22 mouse cellular contexts compared by ENCODE assay signal in genomic region chr10:80392687-80393086, GRCm38 (mm10). TPM values are rescaled to one million over a fixed set of nuclear protein-coding genes. Genes with fewer than 3 reads are reported as not detected.
A peak's percentile ranks its signal among the peaks of the same experiment; 100 is the strongest.
DNase-seq lines count a peak whose midpoint lies in the region; ATAC-seq and TF ChIP-seq lines count a peak whose summit lies in the region.
"Had no signal": no experiment of that assay in that cellular context is flagged by ENCODE, and none has a peak within 500 bp of the region (broad histone marks: within the 10 kb centered on the region; RNA-seq: fewer than 3 reads in every experiment).

No protein-coding gene starts in this region.

- no peak for TF ChIP-seq POLR2A in kidney, adult 2 months (IDR thresholded peaks at IDR 0.05; ENCODE audit: low read depth, low read length)
- no peak for TF ChIP-seq POLR2A in lung, adult 2 months (IDR thresholded peaks at IDR 0.05; ENCODE audit: borderline replicate concordance, extremely low read depth, low read depth, low read length)

- no peak overlapping the region for H3K4me3 ChIP-seq in forebrain, embryonic 15.5 days
- H3K4me3 ChIP-seq in forebrain, embryonic 11.5 days (ENCODE audit: low read depth, low read length) = no peak overlapping the region
- no peak overlapping the region for H3K4me3 ChIP-seq in kidney, adult 2 months (ENCODE audit: insufficient read depth, low read depth, low read length)
- H3K4me3 ChIP-seq in kidney, embryonic 14.5 days (ENCODE audit: low read length) = no peak overlapping the region
- no peak overlapping the region for H3K4me3 ChIP-seq in lung, adult 2 months (replicated peaks; ENCODE audit: extremely low read depth, low read depth, low read length)
- H3K4me3 ChIP-seq: forebrain, embryonic 12.5 days; midbrain, embryonic 10.5 days; neural tube, embryonic 15.5 days had no signal

- no peaks in the 10 kb centered on the region for H3K9me3 ChIP-seq in forebrain, embryonic 15.5 days
- no peaks in the 10 kb centered on the region for H3K9me3 ChIP-seq in forebrain, embryonic 11.5 days (ENCODE audit: control insufficient read depth, low read length)
- H3K9me3 ChIP-seq in kidney, embryonic 14.5 days (ENCODE audit: control insufficient read depth, low read length) = no peaks in the 10 kb centered on the region
- H3K9me3 ChIP-seq: forebrain, embryonic 12.5 days; midbrain, embryonic 10.5 days; neural tube, embryonic 15.5 days had no signal

- 0 out of 2 replicates have a peak overlapping the region, but pooled peaks have one; percentile 1 for H3K9ac ChIP-seq in forebrain, embryonic 15.5 days (replicated peaks)
- no peak overlapping the region for H3K9ac ChIP-seq in forebrain, embryonic 11.5 days (ENCODE audit: low read length)
- H3K9ac ChIP-seq in kidney, embryonic 14.5 days (ENCODE audit: low read depth, low read length) = no peak overlapping the region
- H3K9ac ChIP-seq: forebrain, embryonic 12.5 days; liver, postnatal 0 days; neural tube, embryonic 15.5 days had no signal

- no peaks in the 10 kb centered on the region for H3K27me3 ChIP-seq in forebrain, embryonic 15.5 days
- no peaks in the 10 kb centered on the region for H3K27me3 ChIP-seq in forebrain, embryonic 11.5 days (ENCODE audit: control insufficient read depth, insufficient read depth, low read length)
- H3K27me3 ChIP-seq in kidney, adult 2 months (replicated peaks; ENCODE audit: control insufficient read depth, insufficient read depth, low read length) = no peaks in the 10 kb centered on the region
- no peaks in the 10 kb centered on the region for H3K27me3 ChIP-seq in kidney, embryonic 14.5 days (ENCODE audit: control insufficient read depth, insufficient read depth, low read length)
- H3K27me3 ChIP-seq: forebrain, embryonic 12.5 days; neural tube, embryonic 15.5 days had no signal

- peaks cover 58% of the 10 kb centered on the region for H3K36me3 ChIP-seq in forebrain, embryonic 15.5 days
- peaks cover 31% of the 10 kb centered on the region for H3K36me3 ChIP-seq in forebrain, embryonic 11.5 days (ENCODE audit: control insufficient read depth, insufficient read depth, low read length)
- no peaks in the 10 kb centered on the region; the same call in 1 of the 2 replicates for H3K36me3 ChIP-seq in kidney, adult 2 months (ENCODE audit: control insufficient read depth, insufficient read depth, low read length)
- peaks cover 64% of the 10 kb centered on the region for H3K36me3 ChIP-seq in kidney, embryonic 14.5 days (ENCODE audit: control insufficient read depth, insufficient read depth, low read length)

- no peak overlapping the region for H3K4me2 ChIP-seq in forebrain, embryonic 15.5 days (replicated peaks)
- no peak overlapping the region for H3K4me2 ChIP-seq in forebrain, embryonic 11.5 days (ENCODE audit: low read depth, low read length, severe bottlenecking)
- no peak overlapping the region for H3K4me2 ChIP-seq in kidney, embryonic 14.5 days (replicated peaks; ENCODE audit: low read depth, low read length)
- H3K4me2 ChIP-seq: forebrain, embryonic 12.5 days; neural tube, embryonic 15.5 days had no signal

- no peak for DNase-seq in forebrain, embryonic 11.5 days (ENCODE audit: low spot score)
- peak; percentile 81 for DNase-seq in kidney, adult 2 months
- peak; percentile 66 for DNase-seq in kidney, postnatal 14 days
- DNase-seq in lung, adult 2 months = no peak
- DNase-seq: adrenal gland, postnatal 14 days; cerebellum, adult 8-10 months; layer of hippocampus, adult 9-11 months; left cerebral cortex, postnatal 4 days; liver; liver, postnatal 0 days; lung, postnatal 10 days; thymus, adult 18-20 months; thymus, postnatal 36 days had no signal

- peaks cover 28% of the 10 kb centered on the region for H3K4me1 ChIP-seq in forebrain, embryonic 15.5 days
- H3K4me1 ChIP-seq in forebrain, embryonic 11.5 days (replicated peaks; ENCODE audit: control insufficient read depth, insufficient read depth, low read length) = peaks cover 16% of the 10 kb centered on the region
- peaks cover 22% of the 10 kb centered on the region for H3K4me1 ChIP-seq in kidney, adult 2 months (ENCODE audit: control insufficient read depth, insufficient read depth, low read length)
- peaks cover 22% of the 10 kb centered on the region for H3K4me1 ChIP-seq in kidney, embryonic 14.5 days (ENCODE audit: control insufficient read depth, insufficient read depth, low read length)
- H3K4me1 ChIP-seq in lung, adult 2 months (ENCODE audit: control insufficient read depth, insufficient read depth, low read length) = peaks cover 8% of the 10 kb centered on the region; the same call in 1 of the 2 replicates

- no peak for ATAC-seq in forebrain, embryonic 15.5 days (replicated peaks)
- no peak for ATAC-seq in forebrain, embryonic 11.5 days (replicated peaks; ENCODE audit: low FRiP score)
- ATAC-seq in kidney, embryonic 14.5 days (ENCODE audit: low FRiP score, low TSS enrichment) = no peak
- no peak for ATAC-seq in monocyte, adult 5-6 weeks (replicated peaks; ENCODE audit: insufficient number of reproducible peaks, low FRiP score, low TSS enrichment, poor library complexity, severe bottlenecking)
- ATAC-seq: hindbrain, postnatal 0 days; liver, postnatal 0 days; midbrain, embryonic 16.5 days had no signal

- TF ChIP-seq CTCF in kidney, adult 2 months (conservative IDR thresholded peaks at IDR 0.05; ENCODE audit: insufficient read depth, insufficient read length, low read depth, low read length) = no peak; the same call in 1 of the 2 replicates
- TF ChIP-seq CTCF in lung, adult 2 months (IDR thresholded peaks at IDR 0.05; ENCODE audit: insufficient read depth, low read length) = no peak

- 95% methylated on average over 5 of the region's 5 CpGs for WGBS in forebrain, embryonic 15.5 days
- 87% methylated on average over 5 of the region's 5 CpGs for WGBS in forebrain, embryonic 11.5 days
- WGBS in kidney, adult 2 months = 63% methylated on average over 5 of the region's 5 CpGs
- 91% methylated on average over 5 of the region's 5 CpGs for WGBS in kidney, embryonic 14.5 days
- WGBS in lung, adult 2 months = 84% methylated on average over 5 of the region's 5 CpGs

- H3K27ac ChIP-seq in forebrain, embryonic 15.5 days (replicated peaks) = no peak overlapping the region
- H3K27ac ChIP-seq in forebrain, embryonic 11.5 days (ENCODE audit: low read depth, low read length) = no peak overlapping the region
- no peak overlapping the region for H3K27ac ChIP-seq in kidney, adult 2 months (ENCODE audit: insufficient read depth, low read depth, low read length)
- H3K27ac ChIP-seq in kidney, embryonic 14.5 days (ENCODE audit: low read depth, low read length) = no peak overlapping the region
- H3K27ac ChIP-seq: forebrain, embryonic 12.5 days; hindbrain, postnatal 0 days; midbrain, embryonic 10.5 days; neural tube, embryonic 15.5 days had no signal

RNA-seq across cellular contexts. Expression of gene Mex3d, which starts 5.2 kb away (rescaled TPM):
- 22.0 and 22.7 TPM in 2 replicates for polyA plus RNA-seq in forebrain, embryonic 15.5 days (2015; fragmentation: Nextera tagmentation; extraction: Ambion mirVana)
- 13.3 and 15.9 TPM in 2 replicates for polyA plus RNA-seq in forebrain, embryonic 11.5 days (2014; fragmentation: Nextera tagmentation; extraction: Ambion mirVana)
- 7.9 and 11.9 TPM in 2 replicates for polyA plus RNA-seq in kidney, adult 2 months (2012; rRNA removed)
- polyA plus RNA-seq in kidney, embryonic 14.5 days (2014; fragmentation: Nextera tagmentation; extraction: Ambion mirVana) = 8.7 and 14.6 TPM in 2 replicates
- 37.5 and 48.3 TPM in 2 replicates for polyA plus RNA-seq in lung, adult 2 months (2012; rRNA removed)
- 4.1 to 5.3 TPM (median 5.2 TPM) in 3 replicates for total RNA-seq in monocyte, adult 5-6 weeks (2017)

RNA-seq across cellular contexts. Expression of gene Mbd3, which starts 6.7 kb away (rescaled TPM):
- 281 and 295 TPM in 2 replicates for polyA plus RNA-seq in forebrain, embryonic 15.5 days (2015; fragmentation: Nextera tagmentation; extraction: Ambion mirVana)
- polyA plus RNA-seq in forebrain, embryonic 11.5 days (2014; fragmentation: Nextera tagmentation; extraction: Ambion mirVana) = 276 and 322 TPM in 2 replicates
- polyA plus RNA-seq in kidney, adult 2 months (2012; rRNA removed) = 143 and 151 TPM in 2 replicates
- 248 and 270 TPM in 2 replicates for polyA plus RNA-seq in kidney, embryonic 14.5 days (2014; fragmentation: Nextera tagmentation; extraction: Ambion mirVana)
- 131 and 143 TPM in 2 replicates for polyA plus RNA-seq in lung, adult 2 months (2012; rRNA removed)
- 11.4 to 34.6 TPM (median 18.6 TPM) in 3 replicates for total RNA-seq in monocyte, adult 5-6 weeks (2017)

RNA-seq across cellular contexts. Expression of gene Uqcr11, which starts 13.9 kb away (rescaled TPM):
- 551 and 574 TPM in 2 replicates for polyA plus RNA-seq in forebrain, embryonic 15.5 days (2015; fragmentation: Nextera tagmentation; extraction: Ambion mirVana)
- polyA plus RNA-seq in forebrain, embryonic 11.5 days (2014; fragmentation: Nextera tagmentation; extraction: Ambion mirVana) = 430 and 504 TPM in 2 replicates
- 3,960 and 3,968 TPM in 2 replicates for polyA plus RNA-seq in kidney, adult 2 months (2012; rRNA removed)
- 806 and 1,046 TPM in 2 replicates for polyA plus RNA-seq in kidney, embryonic 14.5 days (2014; fragmentation: Nextera tagmentation; extraction: Ambion mirVana)
- polyA plus RNA-seq in lung, adult 2 months (2012; rRNA removed) = 1,202 and 1,263 TPM in 2 replicates
- 56.9 to 82.5 TPM (median 76.8 TPM) in 3 replicates for total RNA-seq in monocyte, adult 5-6 weeks (2017)

RNA-seq across cellular contexts. Expression of gene Plk5, which starts 36.4 kb away (rescaled TPM):
- 2.2 and 2.7 TPM in 2 replicates for polyA plus RNA-seq in forebrain, embryonic 15.5 days (2015; fragmentation: Nextera tagmentation; extraction: Ambion mirVana)
- 0.36 and 0.87 TPM in 2 replicates for polyA plus RNA-seq in forebrain, embryonic 11.5 days (2014; fragmentation: Nextera tagmentation; extraction: Ambion mirVana)
- 1.8 and 2.0 TPM in 2 replicates for polyA plus RNA-seq in kidney, adult 2 months (2012; rRNA removed)
- 0.62 and 0.66 TPM in 2 replicates for polyA plus RNA-seq in kidney, embryonic 14.5 days (2014; fragmentation: Nextera tagmentation; extraction: Ambion mirVana)
- 5.5 and 6.0 TPM in 2 replicates for polyA plus RNA-seq in lung, adult 2 months (2012; rRNA removed)
- total RNA-seq in monocyte, adult 5-6 weeks (2017) = not detected in 3 replicates
- polyA plus RNA-seq: heart, embryonic 14.5 days had no signal

RNA-seq across cellular contexts. Expression of gene Tcf3, which starts 40.8 kb away (rescaled TPM):
- polyA plus RNA-seq in forebrain, embryonic 15.5 days (2015; fragmentation: Nextera tagmentation; extraction: Ambion mirVana) = 85.2 and 89.6 TPM in 2 replicates
- polyA plus RNA-seq in forebrain, embryonic 11.5 days (2014; fragmentation: Nextera tagmentation; extraction: Ambion mirVana) = 237 and 256 TPM in 2 replicates
- 33.3 and 38.6 TPM in 2 replicates for polyA plus RNA-seq in kidney, adult 2 months (2012; rRNA removed)
- 134 and 162 TPM in 2 replicates for polyA plus RNA-seq in kidney, embryonic 14.5 days (2014; fragmentation: Nextera tagmentation; extraction: Ambion mirVana)
- 94.7 and 98.6 TPM in 2 replicates for polyA plus RNA-seq in lung, adult 2 months (2012; rRNA removed)
- total RNA-seq in monocyte, adult 5-6 weeks (2017) = 18.9 to 30.0 TPM (median 26.1 TPM) in 3 replicates

Comparison
In these comparisons a context has a peak if more than half of its experiments do, and no peak if none do; other contexts are left out.
1. DNase-seq: peak in kidney, adult 2 months (single experiment) and kidney, postnatal 14 days (single experiment); none in forebrain, embryonic 11.5 days (single experiment) and lung, adult 2 months (single experiment).